Mouse (Mus musculus): ENCODE data around the gene Nrarp. TPM values are rescaled to one million over a fixed set of nuclear protein-coding genes. Genes with fewer than 3 reads are reported as not detected.
A peak's percentile ranks its signal among the peaks of the same experiment; 100 is the strongest.

Gene Nrarp
- polyA plus RNA-seq, 1 experiment from 2014 or later = 2.1 TPM

- peak; percentile 54 for ATAC-seq (ENCODE audit: insufficient read depth)
- no peaks in the 10 kb centered on the region for H3K9me3 ChIP-seq (replicated peaks)
- peaks cover 36% of the 10 kb centered on the region for H3K27me3 ChIP-seq
- H3K9ac ChIP-seq = no peak overlapping the region
- no peaks in the 10 kb centered on the region for H3K36me3 ChIP-seq (replicated peaks)
- H3K4me2 ChIP-seq = peak overlapping the region; percentile 26
- WGBS (ENCODE audit: insufficient replicate concordance) = 35% methylated on average over 7 of the region's 7 CpGs
- peaks cover 66% of the 10 kb centered on the region for H3K4me1 ChIP-seq (replicated peaks)
- H3K4me3 ChIP-seq (replicated peaks) = no peak overlapping the region
- H3K27ac ChIP-seq (replicated peaks) = peak overlapping the region; percentile 33; the same call in 1 of the 2 replicates
These were observed 5.5 kb upstream of the Nrarp start for GRCm38 (mm10) chr2:25174866-25175689.

DNA sequence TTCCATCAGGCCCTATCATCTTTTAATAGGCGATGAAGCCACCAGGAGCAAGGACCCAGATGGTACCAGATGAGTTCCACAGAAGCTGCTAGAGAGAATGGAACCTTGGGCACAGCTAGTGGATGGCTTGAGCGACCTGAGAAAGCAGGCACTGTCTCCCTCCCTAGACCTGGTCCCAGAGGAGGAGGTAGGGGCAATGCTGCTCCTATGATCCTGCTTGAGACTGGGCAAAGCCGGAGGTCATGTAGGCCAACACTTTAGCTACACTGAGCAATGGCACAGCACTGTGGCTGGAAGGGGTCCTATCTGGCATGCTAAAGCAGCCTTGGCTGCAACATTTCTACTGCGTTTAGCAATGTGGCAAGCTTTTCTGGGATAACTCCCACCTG lies 4.9 kb upstream of the Nrarp start:
- WGBS (ENCODE audit: insufficient replicate concordance) = 73% methylated on average over 4 of the region's 4 CpGs
- peak overlapping the region; percentile 29; the same call in 1 of the 2 replicates for H3K27ac ChIP-seq (replicated peaks)
- 0 out of 2 replicates have a peak overlapping the region, but pooled peaks have one; percentile 26 for H3K4me2 ChIP-seq
- H3K9me3 ChIP-seq (replicated peaks) = no peaks in the 10 kb centered on the region
- H3K27me3 ChIP-seq = peaks cover 42% of the 10 kb centered on the region
- no peak overlapping the region for H3K4me3 ChIP-seq (replicated peaks)
- ATAC-seq (ENCODE audit: insufficient read depth) = no peak
- H3K4me1 ChIP-seq (replicated peaks) = peaks cover 66% of the 10 kb centered on the region
- no peak overlapping the region for H3K9ac ChIP-seq
- no peaks in the 10 kb centered on the region for H3K36me3 ChIP-seq (replicated peaks)

- H3K4me3 ChIP-seq (replicated peaks) = no peak overlapping the region
- no peaks in the 10 kb centered on the region for H3K9me3 ChIP-seq (replicated peaks)
- H3K9ac ChIP-seq = no peak overlapping the region
- no peak for ATAC-seq (ENCODE audit: insufficient read depth)
- H3K4me1 ChIP-seq (replicated peaks) = peaks cover 75% of the 10 kb centered on the region
- peaks cover 51% of the 10 kb centered on the region for H3K27me3 ChIP-seq
- H3K36me3 ChIP-seq (replicated peaks) = no peaks in the 10 kb centered on the region
- H3K27ac ChIP-seq (replicated peaks) = no peak overlapping the region
- H3K4me2 ChIP-seq = no peak overlapping the region
- WGBS (ENCODE audit: insufficient replicate concordance) = 56% methylated on average over 6 of the region's 6 CpGs
These were observed 4.0 kb upstream of the Nrarp start for GRCm38 (mm10) chr2:25176573-25176972.

GRCm38 (mm10) chr2:25177076-25177475 lies 3.5 kb upstream of the Nrarp start:
- Histone ChIP-seq H3K36me3 (replicated peaks) (no peaks in the 10 kb centered on the region), H3K4me3 (replicated peaks) (no peak overlapping the region), H3K27ac (replicated peaks) (no peak overlapping the region), H3K4me2 (no peak overlapping the region), H3K9ac (no peak overlapping the region), H3K4me1 (replicated peaks) (peaks cover 78% of the 10 kb centered on the region), H3K27me3 (peaks cover 56% of the 10 kb centered on the region), H3K9me3 (replicated peaks) (no peaks in the 10 kb centered on the region)
- ATAC-seq (ENCODE audit: insufficient read depth) = no peak
- WGBS (ENCODE audit: insufficient replicate concordance) = 52% methylated on average over 4 of the region's 4 CpGs

DNA sequence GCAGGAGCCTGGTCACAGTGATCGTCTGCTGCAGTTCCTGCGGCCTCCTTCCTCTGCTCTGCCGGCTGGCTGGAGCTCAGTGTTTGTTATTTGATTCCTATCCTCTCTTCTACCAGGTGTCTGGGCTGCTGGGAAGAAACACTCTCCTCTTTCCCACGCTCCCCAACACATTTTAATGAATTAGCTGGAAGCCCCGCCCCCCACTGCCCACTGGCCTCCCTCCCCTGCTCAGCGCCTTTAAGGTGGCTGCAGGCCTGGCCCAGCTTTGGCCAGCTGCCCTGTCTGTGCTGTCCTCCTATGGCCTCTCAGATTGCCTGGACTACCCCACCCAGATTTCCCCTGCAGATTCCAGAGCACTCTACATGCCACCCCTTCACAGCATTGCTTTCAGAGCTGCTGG lies 2.9 kb upstream of the Nrarp start:
- H3K36me3 ChIP-seq (replicated peaks) = no peaks in the 10 kb centered on the region
- no peak overlapping the region for H3K27ac ChIP-seq (replicated peaks)
- H3K9me3 ChIP-seq (replicated peaks) = no peaks in the 10 kb centered on the region
- no peak overlapping the region for H3K4me2 ChIP-seq
- peaks cover 61% of the 10 kb centered on the region for H3K27me3 ChIP-seq
- H3K4me1 ChIP-seq (replicated peaks) = peaks cover 77% of the 10 kb centered on the region
- H3K9ac ChIP-seq = no peak overlapping the region
- 53% methylated on average over 6 of the region's 6 CpGs for WGBS (ENCODE audit: insufficient replicate concordance)
- H3K4me3 ChIP-seq (replicated peaks) = no peak overlapping the region
- no peak for ATAC-seq (ENCODE audit: insufficient read depth)

GRCm38 (mm10) chr2:25178285-25178972 lies 2.1 kb upstream of the Nrarp start:
- Histone ChIP-seq H3K4me2 (no peak overlapping the region), H3K36me3 (replicated peaks) (no peaks in the 10 kb centered on the region), H3K4me1 (replicated peaks) (peaks cover 75% of the 10 kb centered on the region), H3K27ac (replicated peaks) (no peak overlapping the region), H3K9ac (no peak overlapping the region), H3K4me3 (replicated peaks) (no peak overlapping the region), H3K27me3 (peaks cover 68% of the 10 kb centered on the region), H3K9me3 (replicated peaks) (no peaks in the 10 kb centered on the region)
- ATAC-seq (ENCODE audit: insufficient read depth) = no peak
- WGBS (ENCODE audit: insufficient replicate concordance) = 46% methylated on average over 10 of the region's 10 CpGs

DNA sequence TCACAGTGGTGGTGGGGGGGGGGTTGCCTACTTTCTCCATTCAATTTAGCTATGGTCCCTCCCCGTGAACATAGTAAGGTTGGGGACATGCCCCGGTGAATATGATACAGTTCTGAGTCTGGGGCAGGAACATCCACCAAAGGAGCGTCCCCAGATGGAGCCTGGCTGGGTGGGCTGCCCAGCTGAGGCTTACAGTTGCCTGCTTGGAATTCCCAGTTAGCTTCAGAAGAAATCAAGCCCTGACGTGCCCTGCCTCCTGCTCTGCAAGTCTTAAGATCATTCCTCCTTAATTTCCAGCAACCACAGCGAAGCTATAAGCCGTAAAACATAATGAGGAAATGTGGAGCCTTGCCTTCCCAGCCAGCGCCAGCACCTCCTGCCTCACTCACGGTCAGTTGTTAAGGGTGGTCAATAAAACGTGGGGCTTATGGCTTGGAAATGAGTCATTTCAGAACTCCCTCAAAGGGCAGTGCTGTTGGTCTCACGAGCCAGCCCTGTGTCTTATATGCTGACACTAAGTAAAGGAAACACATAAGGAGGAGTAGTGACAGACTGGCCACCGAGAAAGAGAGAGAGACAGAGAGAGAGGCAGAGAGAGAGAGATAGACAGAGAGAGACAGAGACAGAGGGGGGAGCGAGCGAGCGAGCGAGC lies 866 bp upstream of the Nrarp start:
- H3K9ac ChIP-seq = no peak overlapping the region
- H3K9me3 ChIP-seq (replicated peaks) = no peaks in the 10 kb centered on the region
- peaks cover 64% of the 10 kb centered on the region for H3K4me1 ChIP-seq (replicated peaks)
- H3K4me2 ChIP-seq = peak overlapping the region; percentile 99
- H3K27ac ChIP-seq (replicated peaks) = no peak overlapping the region
- H3K4me3 ChIP-seq (replicated peaks) = peak overlapping the region; percentile 71; the same call in 1 of the 2 replicates
- ATAC-seq (ENCODE audit: insufficient read depth) = no peak
- H3K36me3 ChIP-seq (replicated peaks) = no peaks in the 10 kb centered on the region
- 58% methylated on average over 15 of the region's 15 CpGs for WGBS (ENCODE audit: insufficient replicate concordance)
- H3K27me3 ChIP-seq = peaks cover 81% of the 10 kb centered on the region

GRCm38 (mm10) chr2:25180973-25181890 lies 674 bp downstream of the Nrarp start:
- peaks cover 64% of the 10 kb centered on the region for H3K4me1 ChIP-seq (replicated peaks)
- ATAC-seq (ENCODE audit: insufficient read depth) = peak; percentile 85
- no peaks in the 10 kb centered on the region for H3K9me3 ChIP-seq (replicated peaks)
- peak overlapping the region; percentile 72 for H3K9ac ChIP-seq
- H3K4me3 ChIP-seq (replicated peaks) = peak overlapping the region; percentile 71
- H3K36me3 ChIP-seq (replicated peaks) = no peaks in the 10 kb centered on the region
- WGBS (ENCODE audit: insufficient replicate concordance) = under 1% methylated on average over 100 of the region's 100 CpGs
- peak overlapping the region; percentile 99 for H3K4me2 ChIP-seq
- H3K27me3 ChIP-seq = peaks cover 96% of the 10 kb centered on the region
- peak overlapping the region; percentile 87 for H3K27ac ChIP-seq (replicated peaks)

GRCm38 (mm10) chr2:25181891-25182397 lies 1.4 kb downstream of the Nrarp start:
- Histone ChIP-seq H3K4me1 (replicated peaks) (peaks cover 68% of the 10 kb centered on the region), H3K27me3 (peaks cover 97% of the 10 kb centered on the region), H3K9ac (peak overlapping the region; percentile 72), H3K27ac (replicated peaks) (peak overlapping the region; percentile 87), H3K36me3 (replicated peaks) (no peaks in the 10 kb centered on the region), H3K4me3 (replicated peaks) (peak overlapping the region; percentile 71), H3K9me3 (replicated peaks) (no peaks in the 10 kb centered on the region), H3K4me2 (peak overlapping the region; percentile 99)
- 1% methylated on average over 17 of the region's 17 CpGs for WGBS (ENCODE audit: insufficient replicate concordance)
- ATAC-seq (ENCODE audit: insufficient read depth) = no peak

DNA sequence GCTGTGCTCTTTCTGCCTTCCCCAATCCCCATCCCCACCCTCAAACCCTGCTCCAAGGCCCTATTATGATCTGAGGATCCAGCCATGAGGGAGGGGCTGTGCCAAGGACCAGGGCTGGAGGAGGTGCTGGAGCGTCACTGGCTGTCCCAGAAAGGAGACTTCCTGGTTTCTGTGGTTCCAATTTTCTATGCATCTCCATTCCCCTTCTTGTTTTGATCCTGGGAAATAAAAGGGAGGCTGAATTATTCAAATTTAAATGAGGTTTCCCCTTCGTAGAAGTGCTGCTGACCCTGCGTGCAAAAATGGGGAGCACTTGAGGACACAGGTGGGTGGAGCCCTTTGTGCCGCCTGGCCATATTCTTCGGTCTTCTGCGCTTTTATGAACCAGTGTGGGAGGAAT lies 2.1 kb downstream of the Nrarp start:
- 32% methylated on average over 6 of the region's 6 CpGs for WGBS (ENCODE audit: insufficient replicate concordance)
- no peaks in the 10 kb centered on the region for H3K36me3 ChIP-seq (replicated peaks)
- no peak overlapping the region for H3K27ac ChIP-seq (replicated peaks)
- no peak overlapping the region for H3K9ac ChIP-seq
- H3K27me3 ChIP-seq = peaks cover 99% of the 10 kb centered on the region
- H3K9me3 ChIP-seq (replicated peaks) = no peaks in the 10 kb centered on the region
- H3K4me1 ChIP-seq (replicated peaks) = peaks cover 67% of the 10 kb centered on the region
- no peak for ATAC-seq (ENCODE audit: insufficient read depth)
- peak overlapping the region; percentile 99 for H3K4me2 ChIP-seq
- H3K4me3 ChIP-seq (replicated peaks) = peak overlapping the region; percentile 71

All from liver, embryonic 15.5 days (tissue).